Mouse (Mus musculus): ENCODE results near the gene Cyp4f39.

- no peak for TF ChIP-seq CTCF (IDR thresholded peaks at IDR 0.05)
- TF ChIP-seq EP300 (IDR thresholded peaks at IDR 0.05) = no peak
Observed at GRCm38 (mm10) chr17:32454997-32455396, 2.5 kb downstream of the Cyp4f39 start.

Measured in lung, postnatal 0 days (tissue).